Mouse (Mus musculus) bone marrow, adult 2 months (tissue): Measurements from ENCODE around the gene Hps1.

ENCODE experiments used
- CTCF ChIP-seq: fragments of 200-500 bp; IDR thresholded peaks from 2 replicates; pipeline ENCODE4 v1.5.1; 2011; ENCODE audit warnings: low read length, control low read depth; ENCODE audit not compliant: control insufficient read depth, insufficient read depth
- POLR2A ChIP-seq: fragments of 200-500 bp; IDR thresholded peaks from 2 replicates; pipeline ENCODE4 v1.6.1; 2011; ENCODE audit warnings: low read depth, mild to moderate bottlenecking, control low read depth, low read length, borderline replicate concordance; ENCODE audit not compliant: control insufficient read depth

GRCm38 (mm10) chr19:42725973-42726350 lies 53.8 kb downstream of the Hps1 start:
- TF ChIP-seq POLR2A (no peak), CTCF (no peak)
